Mouse (Mus musculus) forebrain, embryonic 13.5 days (tissue): ENCODE results near the gene S100a16. TPM values are rescaled to one million over a fixed set of nuclear protein-coding genes. Genes with fewer than 3 reads are reported as not detected.

Experiments
- ATAC-seq: fragments of 200-750 bp; cut with Nextera tagmentation; 2 replicates; pipeline ENCODE4 v1.8.0; 2017
- H3K27ac ChIP-seq: fragments of 300-500 bp; sonication (generic); 2 replicates; pipeline ENCODE4 v1.5.1; 2015; ENCODE audit warnings: inconsistent platforms, mild to moderate bottlenecking, moderate library complexity
- H3K27me3 ChIP-seq: fragments of 300-500 bp; sonication (generic); 2 replicates; pipeline ENCODE4 v1.6.1; 2015; ENCODE audit warnings: mild to moderate bottlenecking, inconsistent platforms
- H3K36me3 ChIP-seq: fragments of 300-500 bp; sonication (generic); 2 replicates; pipeline ENCODE4 v1.6.1; 2015; ENCODE audit warnings: mild to moderate bottlenecking, inconsistent platforms; ENCODE audit not compliant: poor library complexity, severe bottlenecking
- H3K4me1 ChIP-seq: fragments of 300-500 bp; sonication (generic); 2 replicates; pipeline ENCODE4 v1.6.1; 2015; ENCODE audit warnings: inconsistent platforms
- H3K4me2 ChIP-seq: fragments of 300-500 bp; sonication (generic); 2 replicates; pipeline ENCODE4 v1.6.1; 2015; ENCODE audit warnings: inconsistent platforms, mild to moderate bottlenecking, moderate library complexity
- H3K4me3 ChIP-seq: fragments of 300-500 bp; sonication (generic); 2 replicates; pipeline ENCODE4 v1.5.1; 2015; ENCODE audit warnings: mild to moderate bottlenecking, inconsistent platforms
- H3K9ac ChIP-seq: fragments of 300-500 bp; sonication (generic); 2 replicates; pipeline ENCODE4 v1.6.1; 2015; ENCODE audit warnings: mild to moderate bottlenecking, inconsistent platforms
- H3K9me3 ChIP-seq: fragments of 300-500 bp; sonication (generic); replicated peaks from 2 replicates; pipeline ENCODE4 v1.6.1; 2016; ENCODE audit warnings: inconsistent platforms
- WGBS: fragments of 180-500 bp; shearing (Covaris S2); methylation state at CpG from one replicate; pipeline ENCODE4 v1.1.7; 2015; 5-methylcytosine and 5-hydroxymethylcytosine counted together
- polyA plus RNA-seq: library from polyadenylated mRNA; unstranded; fragments of >200 nt; fragmentation: Nextera tagmentation; extraction: Ambion mirVana; gene quantifications from 2 replicates; pipeline ENCODE4 v1.2.1, GENCODE M21; 2015

The S100a16 gene
- polyA plus RNA-seq: 27.3 and 35.1 TPM in 2 replicates

GRCm38 (mm10) chr3:90537141-90537904 is at the start of gene S100a16:
Gene S100a16, plus strand, starts transcription at chr3:90537254.
- H3K4me1 ChIP-seq: peaks cover 15% of the 10 kb centered on the region; the same call in 1 of the 2 replicates
- H3K36me3 ChIP-seq: no peaks in the 10 kb centered on the region
- H3K27ac ChIP-seq: no peak within 1 kb of the TSS
- H3K4me2 ChIP-seq: no peak within 1 kb of the TSS
- ATAC-seq: no peak
- H3K4me3 ChIP-seq: no peak within 1 kb of the TSS
- no peaks in the 10 kb centered on the region for H3K27me3 ChIP-seq
- H3K9me3 ChIP-seq: no peaks in the 10 kb centered on the region
- H3K9ac ChIP-seq: no peak within 1 kb of the TSS
- 43% methylated on average over 10 of the region's 10 CpGs for WGBS

GRCm38 (mm10) chr3:90488576-90488975 is 48.5 kb upstream of the S100a16 start:
- Histone ChIP-seq H3K27me3 (no peaks in the 10 kb centered on the region), H3K4me1 (peaks cover 8% of the 10 kb centered on the region; the same call in 1 of the 2 replicates), H3K9me3 (no peaks in the 10 kb centered on the region), H3K36me3 (peaks cover 57% of the 10 kb centered on the region), H3K4me2 (no peak overlapping the region), H3K4me3 (no peak overlapping the region), H3K27ac (no peak overlapping the region), H3K9ac (no peak overlapping the region; the same call in 1 of the 2 replicates)
- 91% methylated on average over 6 of the region's 6 CpGs for WGBS
- no peak for ATAC-seq

GRCm38 (mm10) chr3:90490696-90491256 is 46.3 kb upstream of the S100a16 start, which contains the start of gene Snapin:
Gene Snapin, minus strand, starts transcription at chr3:90491033.
- peak within 1 kb of the TSS; percentile 77 for H3K9ac ChIP-seq
- WGBS: 0% methylated on average over 37 of the region's 37 CpGs
- peak within 1 kb of the TSS; percentile 60 for H3K4me2 ChIP-seq
- H3K27ac ChIP-seq: no peak within 1 kb of the TSS
- no peaks in the 10 kb centered on the region for H3K27me3 ChIP-seq
- H3K4me3 ChIP-seq: peak within 1 kb of the TSS; percentile 73
- peaks cover 44% of the 10 kb centered on the region for H3K36me3 ChIP-seq
- peaks cover 8% of the 10 kb centered on the region; the same call in 1 of the 2 replicates for H3K4me1 ChIP-seq
- peak; percentile 98 for ATAC-seq
- no peaks in the 10 kb centered on the region for H3K9me3 ChIP-seq

GRCm38 (mm10) chr3:90491350-90491749 is 45.7 kb upstream of the S100a16 start:
- H3K27ac ChIP-seq: no peak overlapping the region
- peaks cover 8% of the 10 kb centered on the region; the same call in 1 of the 2 replicates for H3K4me1 ChIP-seq
- no peaks in the 10 kb centered on the region for H3K27me3 ChIP-seq
- no peak overlapping the region for H3K4me3 ChIP-seq
- H3K4me2 ChIP-seq: no peak overlapping the region
- 38% methylated on average over 2 of the region's 2 CpGs for WGBS
- ATAC-seq: 0 out of 2 replicates have a peak, but pooled peaks have one; percentile 16
- H3K9ac ChIP-seq: no peak overlapping the region
- H3K9me3 ChIP-seq: no peaks in the 10 kb centered on the region
- peaks cover 44% of the 10 kb centered on the region for H3K36me3 ChIP-seq

- peaks cover 8% of the 10 kb centered on the region; the same call in 1 of the 2 replicates for H3K4me1 ChIP-seq
- no peak for ATAC-seq
- H3K27me3 ChIP-seq: no peaks in the 10 kb centered on the region
- no peak overlapping the region for H3K4me2 ChIP-seq
- no peaks in the 10 kb centered on the region for H3K9me3 ChIP-seq
- no peak overlapping the region for H3K9ac ChIP-seq
- H3K27ac ChIP-seq: no peak overlapping the region
- H3K4me3 ChIP-seq: no peak overlapping the region
- H3K36me3 ChIP-seq: peaks cover 46% of the 10 kb centered on the region
- 64% methylated on average over 4 of the region's 4 CpGs for WGBS
Observed at GRCm38 (mm10) chr3:90493831-90494540, 43.1 kb upstream of the S100a16 start.

- H3K9me3 ChIP-seq: no peaks in the 10 kb centered on the region
- WGBS: 95% methylated on average over 7 of the region's 7 CpGs
- H3K9ac ChIP-seq: no peak overlapping the region
- no peak overlapping the region for H3K27ac ChIP-seq
- H3K4me3 ChIP-seq: no peak overlapping the region
- ATAC-seq: no peak
- H3K4me2 ChIP-seq: no peak overlapping the region
- no peaks in the 10 kb centered on the region for H3K4me1 ChIP-seq
- no peaks in the 10 kb centered on the region for H3K27me3 ChIP-seq
- peaks cover 59% of the 10 kb centered on the region for H3K36me3 ChIP-seq
Observed at GRCm38 (mm10) chr3:90495850-90496525, 41.1 kb upstream of the S100a16 start.

- H3K9me3 ChIP-seq: no peaks in the 10 kb centered on the region
- H3K4me1 ChIP-seq: no peaks in the 10 kb centered on the region
- H3K27ac ChIP-seq: no peak overlapping the region
- no peak overlapping the region for H3K9ac ChIP-seq
- H3K27me3 ChIP-seq: no peaks in the 10 kb centered on the region
- no peak overlapping the region for H3K4me2 ChIP-seq
- no peak for ATAC-seq
- H3K4me3 ChIP-seq: no peak overlapping the region
- peaks cover 75% of the 10 kb centered on the region for H3K36me3 ChIP-seq
Observed at GRCm38 (mm10) chr3:90497597-90497996, 39.5 kb upstream of the S100a16 start.

- H3K4me1 ChIP-seq: peaks cover 20% of the 10 kb centered on the region
- no peak for ATAC-seq
- WGBS: 76% methylated on average over 4 of the region's 4 CpGs
- no peak overlapping the region for H3K4me2 ChIP-seq
- H3K36me3 ChIP-seq: peaks cover 89% of the 10 kb centered on the region
- no peaks in the 10 kb centered on the region for H3K27me3 ChIP-seq
- no peaks in the 10 kb centered on the region for H3K9me3 ChIP-seq
- no peak overlapping the region for H3K4me3 ChIP-seq
- H3K27ac ChIP-seq: no peak overlapping the region
- no peak overlapping the region for H3K9ac ChIP-seq
Observed at GRCm38 (mm10) chr3:90503444-90503843, 33.6 kb upstream of the S100a16 start.

GRCm38 (mm10) chr3:90505216-90505615 is 31.8 kb upstream of the S100a16 start:
- no peaks in the 10 kb centered on the region for H3K27me3 ChIP-seq
- no peak overlapping the region for H3K4me2 ChIP-seq
- no peak overlapping the region for H3K27ac ChIP-seq
- no peaks in the 10 kb centered on the region for H3K9me3 ChIP-seq
- ATAC-seq: no peak
- peaks cover 72% of the 10 kb centered on the region for H3K36me3 ChIP-seq
- no peak overlapping the region for H3K4me3 ChIP-seq
- H3K9ac ChIP-seq: no peak overlapping the region
- H3K4me1 ChIP-seq: peaks cover 20% of the 10 kb centered on the region
- 96% methylated on average over 5 of the region's 5 CpGs for WGBS

- no peak overlapping the region for H3K9ac ChIP-seq
- H3K4me2 ChIP-seq: no peak overlapping the region
- no peak overlapping the region for H3K27ac ChIP-seq
- 0 out of 2 replicates have a peak, but pooled peaks cover 4% of the 10 kb centered on the region for H3K27me3 ChIP-seq
- ATAC-seq: no peak
- no peak overlapping the region for H3K4me3 ChIP-seq
- 95% methylated on average over 3 of the region's 3 CpGs for WGBS
- no peaks in the 10 kb centered on the region for H3K9me3 ChIP-seq
- peaks cover 62% of the 10 kb centered on the region for H3K36me3 ChIP-seq
- peaks cover 20% of the 10 kb centered on the region for H3K4me1 ChIP-seq
Observed at GRCm38 (mm10) chr3:90506362-90506761, 30.7 kb upstream of the S100a16 start.

- Histone ChIP-seq H3K4me1 (peaks cover 20% of the 10 kb centered on the region), H3K27ac (peak overlapping the region; percentile 93), H3K36me3 (peaks cover 41% of the 10 kb centered on the region), H3K4me2 (peak overlapping the region; percentile 84), H3K9ac (peak overlapping the region; percentile 99), H3K27me3 (peaks cover 14% of the 10 kb centered on the region), H3K9me3 (no peaks in the 10 kb centered on the region), H3K4me3 (peak overlapping the region; percentile 94)
- WGBS: 4% methylated on average over 20 of the region's 20 CpGs
- no peak for ATAC-seq
Observed at GRCm38 (mm10) chr3:90508287-90508949, 28.6 kb upstream of the S100a16 start.
